Mouse (Mus musculus) E14TG2a.4 (cell line): ENCODE measurements around the gene Setd2.

Experiments
- CTCF ChIP-seq: conservative IDR thresholded peaks from 2 replicates; pipeline ENCODE4 v1.5.1; 2014; ENCODE audit warnings: low read length
- NANOG ChIP-seq: IDR thresholded peaks from 2 replicates; pipeline ENCODE4 v1.6.1; 2014; ENCODE audit warnings: borderline replicate concordance, low read length, mixed read lengths
- POU5F1 ChIP-seq: IDR thresholded peaks from 2 replicates; pipeline ENCODE4 v1.6.1; 2014; ENCODE audit warnings: low read length, borderline replicate concordance

DNA sequence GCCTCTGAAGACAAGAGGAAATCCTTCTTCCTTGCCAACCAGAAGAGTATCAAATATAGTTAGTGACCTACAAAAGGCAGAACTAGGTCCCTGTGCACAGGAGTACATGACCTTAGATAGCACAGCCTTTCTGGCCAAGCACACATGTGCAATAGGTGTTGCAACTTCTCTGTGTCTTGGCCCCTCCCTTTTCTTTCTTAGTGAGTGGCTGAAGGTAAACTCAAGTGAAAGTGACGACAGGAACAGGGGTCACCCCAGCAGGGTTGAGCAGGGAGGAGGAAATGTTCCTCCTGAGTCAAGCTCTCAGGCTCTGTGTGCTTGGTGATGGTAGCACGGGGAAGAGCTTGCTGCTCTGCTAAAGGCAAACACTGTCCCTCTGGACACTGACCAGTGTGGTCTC lies 6.7 kb upstream of the Setd2 start:
- TF ChIP-seq CTCF = no peak
- no peak for TF ChIP-seq NANOG
- TF ChIP-seq POU5F1 = no peak
